Mouse (Mus musculus): ENCODE results near the gene Dhdh. TPM values are rescaled to one million over a fixed set of nuclear protein-coding genes. Genes with fewer than 3 reads are reported as not detected.

The Dhdh gene
- polyA plus RNA-seq, 1 experiment from 2014 or later = 3.0 TPM

GRCm38 (mm10) chr7:45449974-45450373, 38.6 kb downstream of the Dhdh start:
- no peaks in the 10 kb centered on the region for H3K4me1 ChIP-seq (replicated peaks; ENCODE audit: control insufficient read depth, insufficient read depth, low read length)
- H3K9ac ChIP-seq (replicated peaks; ENCODE audit: low read depth, low read length) = no peak overlapping the region
- WGBS = 100% methylated on average over 1 of the region's 1 CpGs
- no peak overlapping the region for H3K4me3 ChIP-seq (replicated peaks; ENCODE audit: low read length)
- ATAC-seq = no peak
- no peaks in the 10 kb centered on the region for H3K9me3 ChIP-seq (ENCODE audit: control insufficient read depth, low read length)
- no peaks in the 10 kb centered on the region for H3K27me3 ChIP-seq (replicated peaks; ENCODE audit: control insufficient read depth, insufficient read depth, low read length)
- H3K36me3 ChIP-seq (ENCODE audit: control insufficient read depth, insufficient read depth) = 0 out of 2 replicates have a peak, but pooled peaks cover 3% of the 10 kb centered on the region
- H3K27ac ChIP-seq (ENCODE audit: low read length) = no peak overlapping the region
- H3K4me2 ChIP-seq (ENCODE audit: low read length) = no peak overlapping the region

GRCm38 (mm10) chr7:45447325-45447990, 41.1 kb downstream of the Dhdh start:
- no peaks in the 10 kb centered on the region for H3K9me3 ChIP-seq (ENCODE audit: control insufficient read depth, low read length)
- H3K27ac ChIP-seq (ENCODE audit: low read length) = no peak overlapping the region
- no peaks in the 10 kb centered on the region for H3K4me1 ChIP-seq (replicated peaks; ENCODE audit: control insufficient read depth, insufficient read depth, low read length)
- H3K9ac ChIP-seq (replicated peaks; ENCODE audit: low read depth, low read length) = no peak overlapping the region
- no peaks in the 10 kb centered on the region for H3K27me3 ChIP-seq (replicated peaks; ENCODE audit: control insufficient read depth, insufficient read depth, low read length)
- no peak overlapping the region for H3K4me2 ChIP-seq (ENCODE audit: low read length)
- no peak for ATAC-seq
- 0 out of 2 replicates have a peak, but pooled peaks cover 3% of the 10 kb centered on the region for H3K36me3 ChIP-seq (ENCODE audit: control insufficient read depth, insufficient read depth)
- H3K4me3 ChIP-seq (replicated peaks; ENCODE audit: low read length) = no peak overlapping the region
- WGBS = 41% methylated on average over 11 of the region's 11 CpGs

- Histone ChIP-seq H3K36me3 (ENCODE audit: control insufficient read depth, insufficient read depth) (0 out of 2 replicates have a peak, but pooled peaks cover 3% of the 10 kb centered on the region), H3K27me3 (replicated peaks; ENCODE audit: control insufficient read depth, insufficient read depth, low read length) (no peaks in the 10 kb centered on the region), H3K4me1 (replicated peaks; ENCODE audit: control insufficient read depth, insufficient read depth, low read length) (no peaks in the 10 kb centered on the region), H3K4me3 (replicated peaks; ENCODE audit: low read length) (no peak overlapping the region), H3K9ac (replicated peaks; ENCODE audit: low read depth, low read length) (no peak overlapping the region), H3K9me3 (ENCODE audit: control insufficient read depth, low read length) (no peaks in the 10 kb centered on the region), H3K27ac (ENCODE audit: low read length) (no peak overlapping the region), H3K4me2 (ENCODE audit: low read length) (no peak overlapping the region)
- no peak for ATAC-seq
These were observed 42.0 kb downstream of the Dhdh start for GRCm38 (mm10) chr7:45446589-45446988.

- Histone ChIP-seq H3K27ac (ENCODE audit: low read length) (no peak overlapping the region), H3K27me3 (replicated peaks; ENCODE audit: control insufficient read depth, insufficient read depth, low read length) (no peaks in the 10 kb centered on the region), H3K4me3 (replicated peaks; ENCODE audit: low read length) (no peak overlapping the region), H3K9ac (replicated peaks; ENCODE audit: low read depth, low read length) (no peak overlapping the region), H3K9me3 (ENCODE audit: control insufficient read depth, low read length) (no peaks in the 10 kb centered on the region), H3K4me1 (replicated peaks; ENCODE audit: control insufficient read depth, insufficient read depth, low read length) (no peaks in the 10 kb centered on the region), H3K4me2 (ENCODE audit: low read length) (no peak overlapping the region), H3K36me3 (ENCODE audit: control insufficient read depth, insufficient read depth) (0 out of 2 replicates have a peak, but pooled peaks cover 3% of the 10 kb centered on the region)
- no peak for ATAC-seq
- WGBS = 90% methylated on average over 22 of the region's 22 CpGs
These were observed 44.8 kb downstream of the Dhdh start for GRCm38 (mm10) chr7:45443526-45444420.

GRCm38 (mm10) chr7:45437521-45438276, 50.9 kb downstream of the Dhdh start, which contains the start of gene Ruvbl2:
Gene Ruvbl2 (minus strand): TSS chr7:45438096.
- Histone ChIP-seq H3K9me3 (ENCODE audit: control insufficient read depth, low read length) (no peaks in the 10 kb centered on the region), H3K4me1 (replicated peaks; ENCODE audit: control insufficient read depth, insufficient read depth, low read length) (peaks cover 25% of the 10 kb centered on the region), H3K9ac (replicated peaks; ENCODE audit: low read depth, low read length) (no peak within 1 kb of the TSS), H3K4me3 (replicated peaks; ENCODE audit: low read length) (no peak within 1 kb of the TSS), H3K36me3 (ENCODE audit: control insufficient read depth, insufficient read depth) (no peaks in the 10 kb centered on the region), H3K27me3 (replicated peaks; ENCODE audit: control insufficient read depth, insufficient read depth, low read length) (no peaks in the 10 kb centered on the region), H3K27ac (ENCODE audit: low read length) (no peak within 1 kb of the TSS), H3K4me2 (ENCODE audit: low read length) (no peak within 1 kb of the TSS)
- 18% methylated on average over 19 of the region's 19 CpGs for WGBS
- ATAC-seq = no peak

- Histone ChIP-seq H3K9ac (replicated peaks; ENCODE audit: low read depth, low read length) (no peak overlapping the region), H3K27me3 (replicated peaks; ENCODE audit: control insufficient read depth, insufficient read depth, low read length) (no peaks in the 10 kb centered on the region), H3K27ac (ENCODE audit: low read length) (no peak overlapping the region), H3K4me2 (ENCODE audit: low read length) (no peak overlapping the region), H3K4me1 (replicated peaks; ENCODE audit: control insufficient read depth, insufficient read depth, low read length) (peaks cover 26% of the 10 kb centered on the region), H3K36me3 (ENCODE audit: control insufficient read depth, insufficient read depth) (no peaks in the 10 kb centered on the region), H3K4me3 (replicated peaks; ENCODE audit: low read length) (no peak overlapping the region), H3K9me3 (ENCODE audit: control insufficient read depth, low read length) (no peaks in the 10 kb centered on the region)
- WGBS = 28% methylated on average over 6 of the region's 6 CpGs
- ATAC-seq = no peak
These were observed 51.6 kb downstream of the Dhdh start for GRCm38 (mm10) chr7:45437046-45437445.

GRCm38 (mm10) chr7:45436444-45436843, 52.2 kb downstream of the Dhdh start:
- Histone ChIP-seq H3K4me3 (replicated peaks; ENCODE audit: low read length) (no peak overlapping the region), H3K27ac (ENCODE audit: low read length) (no peak overlapping the region), H3K36me3 (ENCODE audit: control insufficient read depth, insufficient read depth) (no peaks in the 10 kb centered on the region), H3K9me3 (ENCODE audit: control insufficient read depth, low read length) (no peaks in the 10 kb centered on the region), H3K4me2 (ENCODE audit: low read length) (no peak overlapping the region), H3K27me3 (replicated peaks; ENCODE audit: control insufficient read depth, insufficient read depth, low read length) (no peaks in the 10 kb centered on the region), H3K9ac (replicated peaks; ENCODE audit: low read depth, low read length) (no peak overlapping the region), H3K4me1 (replicated peaks; ENCODE audit: control insufficient read depth, insufficient read depth, low read length) (peaks cover 26% of the 10 kb centered on the region)
- 92% methylated on average over 5 of the region's 5 CpGs for WGBS
- no peak for ATAC-seq

GRCm38 (mm10) chr7:45435038-45435437, 53.6 kb downstream of the Dhdh start:
- H3K36me3 ChIP-seq (ENCODE audit: control insufficient read depth, insufficient read depth) = peaks cover 3% of the 10 kb centered on the region; the same call in 1 of the 2 replicates
- peak overlapping the region; percentile 79 for H3K9ac ChIP-seq (replicated peaks; ENCODE audit: low read depth, low read length)
- H3K4me1 ChIP-seq (replicated peaks; ENCODE audit: control insufficient read depth, insufficient read depth, low read length) = peaks cover 26% of the 10 kb centered on the region
- H3K27ac ChIP-seq (ENCODE audit: low read length) = peak overlapping the region; percentile 41; the same call in 1 of the 2 replicates
- H3K9me3 ChIP-seq (ENCODE audit: control insufficient read depth, low read length) = no peaks in the 10 kb centered on the region
- H3K4me3 ChIP-seq (replicated peaks; ENCODE audit: low read length) = peak overlapping the region; percentile 62
- ATAC-seq = peak; percentile 21
- H3K27me3 ChIP-seq (replicated peaks; ENCODE audit: control insufficient read depth, insufficient read depth, low read length) = no peaks in the 10 kb centered on the region
- under 1% methylated on average over 16 of the region's 16 CpGs for WGBS
- H3K4me2 ChIP-seq (ENCODE audit: low read length) = peak overlapping the region; percentile 83

Measured in forebrain, embryonic 16.5 days (tissue).